Mouse (Mus musculus) myocyte (in vitro differentiated cells): Measurements from ENCODE around the gene Nol8. TPM values are rescaled to one million over a fixed set of nuclear protein-coding genes. Genes with fewer than 3 reads are reported as not detected.

Experiments used
- H3K27me3 ChIP-seq: one replicate; pipeline ENCODE4 v1.6.1; 2011; ENCODE audit not compliant: control insufficient read depth, insufficient read depth, insufficient read length
- H3K36me3 ChIP-seq: one replicate; pipeline ENCODE4 v1.6.1; 2011; ENCODE audit not compliant: control insufficient read depth, insufficient read depth
- H3K4me2 ChIP-seq: one replicate; pipeline ENCODE4 v1.6.1; 2011; ENCODE audit warnings: low read depth, control low read depth
- H3K4me3 ChIP-seq: one replicate; pipeline ENCODE4 v1.5.1; 2011; ENCODE audit warnings: mild to moderate bottlenecking, control low read depth, moderate library complexity
- H3K79me2 ChIP-seq: one replicate; pipeline ENCODE4 v1.6.1; 2011; ENCODE audit not compliant: control insufficient read depth, insufficient read depth
- H3ac ChIP-seq: one replicate; pipeline ENCODE4 v1.6.1; 2011; ENCODE audit not compliant: control insufficient read depth, insufficient read length
- CEBPB ChIP-seq: IDR thresholded peaks from 2 replicates; pipeline ENCODE4 v1.6.1; 2011; ENCODE audit warnings: mild to moderate bottlenecking, moderate library complexity; ENCODE audit not compliant: poor library complexity, insufficient read depth, severe bottlenecking
- E2F4 ChIP-seq: IDR thresholded peaks from one replicate; pipeline ENCODE4 v1.6.1; 2011; ENCODE audit warnings: mild to moderate bottlenecking, control low read depth, moderate library complexity; ENCODE audit not compliant: insufficient read depth
- MAX ChIP-seq: IDR thresholded peaks from one replicate; pipeline ENCODE4 v1.6.1; 2011; ENCODE audit warnings: low read depth, mild to moderate bottlenecking, control low read depth
- MYOD1 ChIP-seq, 3 experiments: IDR thresholded peaks; one replicate each; pipeline ENCODE4 v1.6.1; 2011; ENCODE audit warnings: control low read depth in 2 of 3, low read depth in 2 of 3, mild to moderate bottlenecking in 2 of 3, moderate library complexity in 1 of 3; ENCODE audit not compliant: insufficient read length in 2 of 3, control insufficient read depth in 1 of 3
- MYOG ChIP-seq, 3 experiments: IDR thresholded peaks; one replicate each; pipeline ENCODE4 v1.6.1; 2011; ENCODE audit warnings: control low read depth in 2 of 3, low read depth in 2 of 3, mild to moderate bottlenecking in 2 of 3; ENCODE audit not compliant: insufficient read length in 2 of 3, control insufficient read depth in 1 of 3, insufficient read depth in 1 of 3
- POLR2AphosphoS2 ChIP-seq: IDR thresholded peaks from one replicate; pipeline ENCODE4 v1.6.1; 2011; ENCODE audit warnings: low read depth, control low read depth; ENCODE audit not compliant: insufficient read length
- REST ChIP-seq: IDR thresholded peaks from one replicate; pipeline ENCODE4 v1.6.1; 2011; ENCODE audit warnings: mild to moderate bottlenecking, control low read depth, moderate library complexity; ENCODE audit not compliant: insufficient read depth, insufficient read length
- SRF ChIP-seq: IDR thresholded peaks from one replicate; pipeline ENCODE4 v1.6.1; 2011; ENCODE audit warnings: low read depth; ENCODE audit not compliant: control insufficient read depth, insufficient read length
- TCF12 ChIP-seq: IDR thresholded peaks from one replicate; pipeline ENCODE4 v1.6.1; 2011; ENCODE audit warnings: mild to moderate bottlenecking, control low read depth; ENCODE audit not compliant: poor library complexity, insufficient read depth, severe bottlenecking
- USF1 ChIP-seq: IDR thresholded peaks from one replicate; pipeline ENCODE4 v1.6.1; 2011; ENCODE audit warnings: low read depth, mild to moderate bottlenecking, control low read depth, moderate library complexity
- polyA plus RNA-seq: library from polyadenylated mRNA; unstranded; fragments of >200 nt; fragmentation: generic; extraction: Trizol; gene quantifications from one replicate; pipeline ENCODE4 v1.2.1, GENCODE M21; 2012; ENCODE audit warnings: missing spikeins

The Nol8 gene
- polyA plus RNA-seq, 1 experiment: 3.0 TPM

GRCm38 (mm10) chr13:49706032-49706690, 53.3 kb downstream of the Nol8 start:
- TF ChIP-seq MAX (no peak), POLR2AphosphoS2 (no peak), MYOG (IDR thresholded peaks at IDR 0.05; ENCODE audit: control insufficient read depth in 1 of 3, insufficient read depth in 1 of 3, insufficient read length in 2 of 3, low read depth in 2 of 3) (no peak), REST (no peak), USF1 (no peak)
- Histone ChIP-seq H3ac (no peak overlapping the region), H3K36me3 (peaks cover 89% of the 10 kb centered on the region), H3K4me3 (no peak overlapping the region), H3K4me2 (no peak overlapping the region), H3K27me3 (no peaks in the 10 kb centered on the region), H3K79me2 (no peaks in the 10 kb centered on the region)

GRCm38 (mm10) chr13:49708311-49708710, 55.4 kb downstream of the Nol8 start:
- no peak overlapping the region for H3K4me3 ChIP-seq
- peaks cover 87% of the 10 kb centered on the region for H3K36me3 ChIP-seq
- H3K27me3 ChIP-seq: no peaks in the 10 kb centered on the region
- peak; percentile 38 for TF ChIP-seq POLR2AphosphoS2
- no peak for TF ChIP-seq MYOD1 (IDR thresholded peaks at IDR 0.05; ENCODE audit: control insufficient read depth in 1 of 3, insufficient read length in 2 of 3, low read depth in 2 of 3)
- H3K4me2 ChIP-seq: no peak overlapping the region
- no peaks in the 10 kb centered on the region for H3K79me2 ChIP-seq
- no peak overlapping the region for H3ac ChIP-seq

- no peak overlapping the region for H3K4me2 ChIP-seq
- H3ac ChIP-seq: no peak overlapping the region
- no peak overlapping the region for H3K4me3 ChIP-seq
- no peaks in the 10 kb centered on the region for H3K27me3 ChIP-seq
- H3K36me3 ChIP-seq: peaks cover 90% of the 10 kb centered on the region
- no peaks in the 10 kb centered on the region for H3K79me2 ChIP-seq
- peak; percentile 7 for TF ChIP-seq POLR2AphosphoS2
- no peak for TF ChIP-seq TCF12
Observed at GRCm38 (mm10) chr13:49712047-49712721, 59.3 kb downstream of the Nol8 start.

- Histone ChIP-seq H3K27me3 (no peaks in the 10 kb centered on the region), H3K36me3 (peaks cover 95% of the 10 kb centered on the region), H3K4me3 (no peak overlapping the region), H3K79me2 (no peaks in the 10 kb centered on the region), H3K4me2 (no peak overlapping the region), H3ac (no peak overlapping the region)
- TF ChIP-seq E2F4 (no peak), CEBPB (no peak), TCF12 (no peak), SRF (no peak), MAX (no peak)
Observed at GRCm38 (mm10) chr13:49719310-49719709, 66.4 kb downstream of the Nol8 start.

Other genes starting within 250 kb of the Nol8 start
- gene Ippk, start 231.8 kb upstream of the Nol8 start, polyA plus RNA-seq: 4.5 TPM
- gene Tes3-ps, start 159.8 kb upstream of the Nol8 start, polyA plus RNA-seq: 0.61 TPM
- 0.08 TPM for gene Ecm2, start 148.3 kb upstream of the Nol8 start, polyA plus RNA-seq
- gene Aspn, start 108.6 kb upstream of the Nol8 start, polyA plus RNA-seq: 0.37 TPM
- gene Omd, start 70.6 kb upstream of the Nol8 start, polyA plus RNA-seq: 0.14 TPM
- gene Ogn, start 45.0 kb upstream of the Nol8 start, polyA plus RNA-seq: 19.5 TPM
- gene Cenpp, start 293 bp upstream of the Nol8 start, polyA plus RNA-seq: 6.3 TPM
- gene Iars, start 29.0 kb downstream of the Nol8 start, polyA plus RNA-seq: 128 TPM
- not detected for gene Gm30302, start 145.9 kb downstream of the Nol8 start, polyA plus RNA-seq